8 mouse cellular contexts compared by ENCODE assay signal in genomic region chr17:35125578-35125977, GRCm38 (mm10). TPM values are rescaled to one million over a fixed set of nuclear protein-coding genes. Genes with fewer than 3 reads are reported as not detected.
DNase-seq lines count a peak whose midpoint lies in the region; ATAC-seq lines count a peak whose summit lies in the region.

No protein-coding gene starts in this region.

- ATAC-seq in kidney, embryonic 14.5 days (ENCODE audit: low FRiP score, low TSS enrichment), result no peak
- no peak for ATAC-seq in neural tube, embryonic 12.5 days (ENCODE audit: low FRiP score, low read depth)

- DNase-seq in kidney, adult 8-10 months, result no peak
- no peak for DNase-seq in embryonic facial prominence, embryonic 10.5 days (ENCODE audit: low spot score)
- no peak for DNase-seq in limb, embryonic 10.5 days (ENCODE audit: low spot score)
- DNase-seq in urinary bladder, adult 2 months (ENCODE audit: low spot score), result no peak
- no peak for DNase-seq in retina, postnatal 1 day
- no peak for DNase-seq in left cerebral cortex, postnatal 14 days (ENCODE audit: low spot score in 2 of 2)

- WGBS in kidney, embryonic 14.5 days, result 33% methylated on average over 6 of the region's 6 CpGs
- 33% methylated on average over 6 of the region's 6 CpGs for WGBS in embryonic facial prominence, embryonic 10.5 days
- WGBS in limb, embryonic 10.5 days, result 37% methylated on average over 6 of the region's 6 CpGs
- 35% methylated on average over 6 of the region's 6 CpGs for WGBS in neural tube, embryonic 12.5 days

- peak overlapping the region; percentile 70 for H3K4me3 ChIP-seq in kidney, embryonic 14.5 days (ENCODE audit: low read length)
- H3K4me3 ChIP-seq in embryonic facial prominence, embryonic 10.5 days, result peak overlapping the region; percentile 74
- H3K4me3 ChIP-seq in limb, embryonic 10.5 days, result peak overlapping the region; percentile 64
- peak overlapping the region; percentile 60; the same call in 1 of the 2 replicates for H3K4me3 ChIP-seq in neural tube, embryonic 12.5 days

- H3K4me2 ChIP-seq in kidney, embryonic 14.5 days (replicated peaks; ENCODE audit: low read depth, low read length), result peak overlapping the region; percentile 80
- H3K4me2 ChIP-seq in neural tube, embryonic 12.5 days (replicated peaks), result peak overlapping the region; percentile 82

- H3K27ac ChIP-seq in kidney, embryonic 14.5 days (ENCODE audit: low read depth, low read length), result peak overlapping the region; percentile 82; the same call in 1 of the 2 replicates
- H3K27ac ChIP-seq in embryonic facial prominence, embryonic 10.5 days (replicated peaks), result no peak overlapping the region
- 0 out of 2 replicates have a peak overlapping the region, but pooled peaks have one; percentile 54 for H3K27ac ChIP-seq in limb, embryonic 10.5 days
- H3K27ac ChIP-seq in neural tube, embryonic 12.5 days, result no peak overlapping the region

- H3K9ac ChIP-seq in kidney, embryonic 14.5 days (ENCODE audit: low read depth, low read length), result peak overlapping the region; percentile 86
- H3K9ac ChIP-seq in neural tube, embryonic 12.5 days, result peak overlapping the region; percentile 84

- H3K36me3 ChIP-seq in kidney, embryonic 14.5 days (ENCODE audit: control insufficient read depth, insufficient read depth, low read length), result peaks cover 17% of the 10 kb centered on the region; the same call in 1 of the 2 replicates
- H3K36me3 ChIP-seq in embryonic facial prominence, embryonic 10.5 days (replicated peaks), result peaks cover 49% of the 10 kb centered on the region
- H3K36me3 ChIP-seq in limb, embryonic 10.5 days, result peaks cover 41% of the 10 kb centered on the region
- peaks cover 17% of the 10 kb centered on the region for H3K36me3 ChIP-seq in neural tube, embryonic 12.5 days

- no peaks in the 10 kb centered on the region for H3K27me3 ChIP-seq in kidney, embryonic 14.5 days (ENCODE audit: control insufficient read depth, insufficient read depth, low read length)
- no peaks in the 10 kb centered on the region for H3K27me3 ChIP-seq in embryonic facial prominence, embryonic 10.5 days (replicated peaks; ENCODE audit: low read depth, poor library complexity, severe bottlenecking)
- H3K27me3 ChIP-seq in limb, embryonic 10.5 days (ENCODE audit: low read depth, poor library complexity, severe bottlenecking), result no peaks in the 10 kb centered on the region
- H3K27me3 ChIP-seq in neural tube, embryonic 12.5 days (replicated peaks), result no peaks in the 10 kb centered on the region

- intact Hi-C loops in left cerebral cortex, postnatal 14 days (cut with DNase I), result no loop called here

- peaks cover 29% of the 10 kb centered on the region; the same call in 1 of the 2 replicates for H3K4me1 ChIP-seq in kidney, embryonic 14.5 days (ENCODE audit: control insufficient read depth, insufficient read depth, low read length)
- H3K4me1 ChIP-seq in embryonic facial prominence, embryonic 10.5 days, result peaks cover 44% of the 10 kb centered on the region
- H3K4me1 ChIP-seq in limb, embryonic 10.5 days, result peaks cover 45% of the 10 kb centered on the region
- peaks cover 31% of the 10 kb centered on the region for H3K4me1 ChIP-seq in neural tube, embryonic 12.5 days

- H3K9me3 ChIP-seq in kidney, embryonic 14.5 days (ENCODE audit: control insufficient read depth, low read length), result no peaks in the 10 kb centered on the region
- no peaks in the 10 kb centered on the region for H3K9me3 ChIP-seq in embryonic facial prominence, embryonic 10.5 days
- H3K9me3 ChIP-seq in limb, embryonic 10.5 days (replicated peaks), result no peaks in the 10 kb centered on the region
- no peaks in the 10 kb centered on the region for H3K9me3 ChIP-seq in neural tube, embryonic 12.5 days

RNA-seq across cellular contexts. Expression of gene D17H6S53E, which starts 0.6 kb away (rescaled TPM):
- 9.4 and 10.0 TPM in 2 replicates for polyA plus RNA-seq in kidney, embryonic 14.5 days (2014; fragmentation: Nextera tagmentation; extraction: Ambion mirVana)
- polyA plus RNA-seq in embryonic facial prominence, embryonic 10.5 days (2016; fragmentation: Nextera tagmentation; extraction: Ambion mirVana), result 9.6 and 9.7 TPM in 2 replicates
- polyA plus RNA-seq in limb, embryonic 10.5 days (2016; fragmentation: Nextera tagmentation; extraction: Ambion mirVana), result 8.4 and 8.5 TPM in 2 replicates
- polyA plus RNA-seq in neural tube, embryonic 12.5 days (2016; fragmentation: Nextera tagmentation; extraction: Ambion mirVana), result 6.1 and 7.8 TPM in 2 replicates
- 10.2 and 12.6 TPM in 2 replicates for polyA plus RNA-seq in urinary bladder, adult 2 months (2012; rRNA removed)
- 10 to 100 TPM; 24.6 TPM for total RNA-seq in left cerebral cortex, postnatal 14 days (2021)

RNA-seq across cellular contexts. Expression of gene Csnk2b, which starts 3.7 kb away (rescaled TPM):
- polyA plus RNA-seq in kidney, embryonic 14.5 days (2014; fragmentation: Nextera tagmentation; extraction: Ambion mirVana), result 325 and 334 TPM in 2 replicates
- 283 and 288 TPM in 2 replicates for polyA plus RNA-seq in embryonic facial prominence, embryonic 10.5 days (2016; fragmentation: Nextera tagmentation; extraction: Ambion mirVana)
- polyA plus RNA-seq in limb, embryonic 10.5 days (2016; fragmentation: Nextera tagmentation; extraction: Ambion mirVana), result 299 and 317 TPM in 2 replicates
- polyA plus RNA-seq in neural tube, embryonic 12.5 days (2016; fragmentation: Nextera tagmentation; extraction: Ambion mirVana), result 289 and 295 TPM in 2 replicates
- 116 and 122 TPM in 2 replicates for polyA plus RNA-seq in urinary bladder, adult 2 months (2012; rRNA removed)
- 100 to 1,000 TPM; 195 to 225 TPM for total RNA-seq in left cerebral cortex, postnatal 14 days (2021)

RNA-seq across cellular contexts. Expression of gene Gpank1, which starts 4.3 kb away (rescaled TPM):
- polyA plus RNA-seq in kidney, embryonic 14.5 days (2014; fragmentation: Nextera tagmentation; extraction: Ambion mirVana), result 19.4 and 20.8 TPM in 2 replicates
- polyA plus RNA-seq in embryonic facial prominence, embryonic 10.5 days (2016; fragmentation: Nextera tagmentation; extraction: Ambion mirVana), result 32.5 and 33.3 TPM in 2 replicates
- 33.9 and 35.8 TPM in 2 replicates for polyA plus RNA-seq in limb, embryonic 10.5 days (2016; fragmentation: Nextera tagmentation; extraction: Ambion mirVana)
- polyA plus RNA-seq in neural tube, embryonic 12.5 days (2016; fragmentation: Nextera tagmentation; extraction: Ambion mirVana), result 24.9 and 28.0 TPM in 2 replicates
- 16.2 and 19.3 TPM in 2 replicates for polyA plus RNA-seq in urinary bladder, adult 2 months (2012; rRNA removed)
- 10 to 100 TPM; 13.2 to 13.8 TPM for total RNA-seq in left cerebral cortex, postnatal 14 days (2021)

RNA-seq across cellular contexts. Expression of gene Apom, which starts 6.3 kb away (rescaled TPM):
- 9.7 and 10.4 TPM in 2 replicates for polyA plus RNA-seq in kidney, embryonic 14.5 days (2014; fragmentation: Nextera tagmentation; extraction: Ambion mirVana)
- 0.40 and 0.69 TPM in 2 replicates for polyA plus RNA-seq in embryonic facial prominence, embryonic 10.5 days (2016; fragmentation: Nextera tagmentation; extraction: Ambion mirVana)
- polyA plus RNA-seq in limb, embryonic 10.5 days (2016; fragmentation: Nextera tagmentation; extraction: Ambion mirVana), result 0.39 and 0.56 TPM in 2 replicates
- 0.32 and 0.93 TPM in 2 replicates for polyA plus RNA-seq in neural tube, embryonic 12.5 days (2016; fragmentation: Nextera tagmentation; extraction: Ambion mirVana)
- 0.22 and 0.29 TPM in 2 replicates for polyA plus RNA-seq in urinary bladder, adult 2 months (2012; rRNA removed)
- total RNA-seq in left cerebral cortex, postnatal 14 days (2021), result not detected

RNA-seq across cellular contexts. Expression of gene Bag6, which starts 9.4 kb away (rescaled TPM):
- polyA plus RNA-seq in kidney, embryonic 14.5 days (2014; fragmentation: Nextera tagmentation; extraction: Ambion mirVana), result 82.6 and 99.0 TPM in 2 replicates
- polyA plus RNA-seq in embryonic facial prominence, embryonic 10.5 days (2016; fragmentation: Nextera tagmentation; extraction: Ambion mirVana), result 73.8 and 77.8 TPM in 2 replicates
- 74.2 and 74.7 TPM in 2 replicates for polyA plus RNA-seq in limb, embryonic 10.5 days (2016; fragmentation: Nextera tagmentation; extraction: Ambion mirVana)
- 82.8 and 84.5 TPM in 2 replicates for polyA plus RNA-seq in neural tube, embryonic 12.5 days (2016; fragmentation: Nextera tagmentation; extraction: Ambion mirVana)
- polyA plus RNA-seq in urinary bladder, adult 2 months (2012; rRNA removed), result 130 and 136 TPM in 2 replicates
- 100 to 1,000 TPM; 285 to 306 TPM for total RNA-seq in left cerebral cortex, postnatal 14 days (2021)

Comparison
In these comparisons a context has a peak if more than half of its experiments do, and no peak if none do; other contexts are left out.
1. H3K27ac ChIP-seq: peak in kidney, embryonic 14.5 days (single experiment) and limb, embryonic 10.5 days (single experiment); none in embryonic facial prominence, embryonic 10.5 days (single experiment) and neural tube, embryonic 12.5 days (single experiment).
2. Peak in every context shown above with its lines, with median percentiles within 50 percentile points of each other: H3K4me3 ChIP-seq.